Mouse (Mus musculus): ENCODE measurements at regions not wholly inside any gene's neighbourhood (a gene's known extent, or its start where the extent isn't known, plus 50 kb on each side); places are given as distances from the start of the nearest gene placed in this dataset.

DNA sequence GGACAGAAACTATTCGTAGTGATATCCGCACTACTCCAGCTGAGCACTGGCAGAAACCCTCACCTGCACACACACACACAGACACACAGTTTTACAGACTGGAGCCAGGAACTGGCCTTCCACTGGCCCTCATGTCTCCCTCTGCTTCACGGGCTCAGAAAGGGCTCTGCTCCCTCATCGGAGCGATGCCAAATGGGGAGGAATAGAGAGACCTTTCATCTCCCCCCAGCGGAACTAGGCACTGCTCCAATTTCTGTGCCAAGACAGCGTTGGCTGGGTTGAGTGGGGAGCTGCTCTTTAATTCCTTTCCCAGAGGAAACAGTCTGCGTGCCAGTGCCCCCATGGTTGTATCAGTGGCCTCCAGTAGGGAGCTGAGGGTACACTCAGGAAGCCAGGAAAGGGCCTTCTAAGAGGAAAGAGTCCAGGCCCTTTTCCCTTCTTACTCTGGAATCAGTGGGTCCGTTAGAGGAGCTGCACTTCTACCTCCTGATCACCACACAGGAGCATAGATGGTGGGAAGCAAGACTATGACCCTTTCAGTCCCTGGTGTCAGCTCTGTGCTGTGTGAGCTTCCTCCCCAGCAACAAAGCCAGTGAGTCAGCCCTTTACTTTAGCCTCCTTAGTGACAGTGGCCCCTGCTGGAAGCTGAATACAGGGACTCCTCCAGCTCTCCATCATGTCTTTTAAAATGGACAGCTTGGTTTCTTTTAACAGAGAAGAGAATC lies 452.7 kb downstream of the Rps24 start:
- no peak for TF ChIP-seq USF1 (IDR thresholded peaks at IDR 0.05; ENCODE audit: low read depth, low read length)
- no peak for TF ChIP-seq CTCF (IDR thresholded peaks at IDR 0.05 in 2 of 3, conservative IDR thresholded peaks at IDR 0.05 in 1 of 3; ENCODE audit: control insufficient read depth in 1 of 3, insufficient read depth in 1 of 3, low read depth in 2 of 3, low read length in 3 of 3, poor library complexity in 1 of 3, severe bottlenecking in 1 of 3)
- no peak for TF ChIP-seq JUND (IDR thresholded peaks at IDR 0.05; ENCODE audit: low read depth, low read length)
- no peak for TF ChIP-seq POLR2A (IDR thresholded peaks at IDR 0.05; ENCODE audit: control insufficient read depth in 1 of 2, insufficient read depth in 1 of 2, low read depth in 1 of 2, low read length in 2 of 2, poor library complexity in 1 of 2)
- TF ChIP-seq BHLHE40 (IDR thresholded peaks at IDR 0.05; ENCODE audit: borderline replicate concordance, low read depth, low read length), result no peak
